Mouse (Mus musculus) bone marrow, adult 2 months (tissue): ENCODE measurements around the gene Pou3f3.

ENCODE experiments used
- CTCF ChIP-seq: fragments of 200-500 bp; IDR thresholded peaks from 2 replicates; pipeline ENCODE4 v1.5.1; 2011; ENCODE audit warnings: low read length, control low read depth; ENCODE audit not compliant: control insufficient read depth, insufficient read depth
- POLR2A ChIP-seq: fragments of 200-500 bp; IDR thresholded peaks from 2 replicates; pipeline ENCODE4 v1.6.1; 2011; ENCODE audit warnings: low read depth, mild to moderate bottlenecking, control low read depth, low read length, borderline replicate concordance; ENCODE audit not compliant: control insufficient read depth

DNA sequence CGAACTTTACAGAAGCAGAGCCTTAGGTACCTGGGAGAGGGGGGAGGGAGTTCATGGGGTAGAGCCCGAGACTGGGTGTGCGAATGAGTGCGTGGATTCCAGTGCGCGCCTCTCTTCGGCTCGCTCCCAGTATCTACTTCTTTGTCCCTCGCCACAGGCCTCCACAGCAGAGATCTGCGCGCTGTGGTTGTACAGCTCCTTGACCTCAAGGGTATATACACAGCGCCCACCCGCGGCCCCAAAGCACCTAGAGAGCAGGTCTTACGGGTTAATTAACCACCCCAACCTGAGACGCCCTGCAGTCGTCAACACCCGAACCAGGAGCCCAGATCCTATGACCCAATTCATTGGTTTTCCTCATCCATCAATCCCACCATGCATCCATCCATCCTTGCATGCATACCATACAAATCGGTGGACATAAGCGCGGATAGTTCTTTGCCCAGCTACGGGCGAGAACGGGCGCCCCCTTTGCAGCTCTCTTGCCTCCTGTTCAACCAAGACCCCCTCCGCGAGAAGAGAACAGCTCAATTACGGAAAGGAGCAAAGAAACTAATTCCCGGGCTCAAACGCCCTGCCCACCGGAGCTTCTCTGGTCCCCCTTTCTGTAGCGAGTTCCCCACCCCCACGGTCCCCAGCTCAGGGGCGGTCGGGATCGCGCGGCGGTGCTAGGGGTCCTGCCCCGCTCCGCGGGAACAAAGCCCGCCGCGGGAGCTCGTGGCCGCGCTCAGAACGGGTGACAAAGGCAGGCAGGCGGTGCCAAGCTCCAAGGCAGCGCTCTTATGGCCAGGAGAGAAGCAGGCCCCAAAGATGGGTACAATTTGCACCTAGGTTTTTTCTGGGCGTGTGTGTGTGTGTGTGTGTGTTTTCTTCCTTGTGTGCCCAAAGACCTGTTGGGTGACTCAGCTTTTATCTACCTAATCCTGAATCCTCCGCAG lies 9.1 kb upstream of the Pou3f3 start:
- TF ChIP-seq CTCF (no peak), POLR2A (no peak)
